ENCODE assay signal across 10 mouse cellular contexts in the genomic region with DNA sequence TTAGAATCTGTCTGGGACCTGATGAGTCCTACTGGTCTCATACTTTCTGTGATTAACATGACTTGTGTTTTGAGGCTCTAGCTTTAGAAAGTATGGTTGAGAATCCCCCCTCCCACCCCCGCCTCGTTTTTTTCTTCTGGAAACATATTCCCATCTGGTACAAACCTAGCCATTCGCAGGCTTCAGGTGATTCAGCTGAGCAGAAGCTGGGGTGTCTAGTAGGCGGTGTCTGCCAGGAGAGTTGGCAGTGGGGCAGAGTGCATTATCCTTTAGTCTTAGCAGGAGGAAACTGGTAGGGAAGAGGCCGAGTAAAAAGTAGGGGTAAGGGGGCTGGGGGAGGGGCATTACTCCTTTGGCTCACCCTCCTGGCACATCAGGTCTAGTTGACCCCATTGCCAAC. TPM values are rescaled to one million over a fixed set of nuclear protein-coding genes. Genes with fewer than 3 reads are reported as not detected.
DNase-seq lines count a peak whose midpoint lies in the region; ATAC-seq and TF ChIP-seq lines count a peak whose summit lies in the region.
"Had no signal": no experiment of that assay in that cellular context is flagged by ENCODE, and none has a peak within 500 bp of the region (broad histone marks: within the 10 kb centered on the region; RNA-seq: fewer than 3 reads in every experiment).

No protein-coding gene starts in this region.

- H3K27me3 ChIP-seq in heart, embryonic 12.5 days (replicated peaks): peaks cover 10% of the 10 kb centered on the region; the same call in 1 of the 2 replicates
- H3K27me3 ChIP-seq in E14TG2a.4 (ENCODE audit: insufficient read depth, low read length): peaks cover 62% of the 10 kb centered on the region
- peaks cover 12% of the 10 kb centered on the region for H3K27me3 ChIP-seq in forebrain, embryonic 16.5 days (replicated peaks; ENCODE audit: control insufficient read depth, insufficient read depth, low read length)
- H3K27me3 ChIP-seq in liver, embryonic 14.5 days (ENCODE audit: control insufficient read depth, insufficient read depth, low read length): peaks cover 35% of the 10 kb centered on the region

- no peak for DNase-seq in heart, adult 18-20 months
- DNase-seq in liver, embryonic 14.5 days (ENCODE audit: low read depth in 3 of 3, low spot score in 3 of 3): no peak
- no peak for DNase-seq in ovary, postnatal 14 days (ENCODE audit: low spot score)
- DNase-seq in gastrocnemius, postnatal 36 days: no peak
- no peak for DNase-seq in testis, postnatal 10 days (ENCODE audit: low spot score)

- no peaks in the 10 kb centered on the region for H3K9me3 ChIP-seq in heart, embryonic 12.5 days (replicated peaks)
- H3K9me3 ChIP-seq in E14TG2a.4 (ENCODE audit: low read length): no peaks in the 10 kb centered on the region
- H3K9me3 ChIP-seq in forebrain, embryonic 16.5 days (ENCODE audit: control insufficient read depth, low read length): no peaks in the 10 kb centered on the region
- H3K9me3 ChIP-seq in liver, embryonic 14.5 days (ENCODE audit: control insufficient read depth, low read length): no peaks in the 10 kb centered on the region

- H3K4me3 ChIP-seq in heart, embryonic 12.5 days: peak overlapping the region; percentile 72
- peak overlapping the region; percentile 83 for H3K4me3 ChIP-seq in E14TG2a.4 (replicated peaks; ENCODE audit: low read length)
- peak overlapping the region; percentile 67; the same call in 1 of the 2 replicates for H3K4me3 ChIP-seq in forebrain, embryonic 16.5 days (replicated peaks; ENCODE audit: low read length)
- no peak overlapping the region for H3K4me3 ChIP-seq in liver, embryonic 14.5 days (ENCODE audit: insufficient read depth in 1 of 2, low read depth in 2 of 2, low read length in 2 of 2)

- H3K4me1 ChIP-seq in heart, embryonic 12.5 days (replicated peaks): peaks cover 23% of the 10 kb centered on the region
- H3K4me1 ChIP-seq in E14TG2a.4 (replicated peaks; ENCODE audit: low read depth, low read length): peaks cover 21% of the 10 kb centered on the region
- peaks cover 18% of the 10 kb centered on the region for H3K4me1 ChIP-seq in forebrain, embryonic 16.5 days (replicated peaks; ENCODE audit: control insufficient read depth, insufficient read depth, low read length)
- peaks cover 0 to 2% of the 10 kb centered on the region in 2 experiments; a peak in 1 of 4 replicates for H3K4me1 ChIP-seq in liver, embryonic 14.5 days (replicated peaks; ENCODE audit: control insufficient read depth in 2 of 2, insufficient read depth in 2 of 2, low read length in 1 of 2)

- TF ChIP-seq EP300 in liver, embryonic 14.5 days (IDR thresholded peaks at IDR 0.05; ENCODE audit: low read depth): no peak

- intact Hi-C loops in gastrocnemius, postnatal 36 days (cut with DNase I): loop anchor here (5.0 to 10.0 kb wide), 2 partner anchors 44 to 62 kb away; partner anchors contain the start of gene Zfp697

- ATAC-seq in heart, embryonic 12.5 days (ENCODE audit: insufficient number of reproducible peaks, low FRiP score): no peak
- no peak for ATAC-seq in forebrain, embryonic 16.5 days
- no peak for ATAC-seq in liver, embryonic 14.5 days (ENCODE audit: insufficient read depth)

- TF ChIP-seq CTCF in E14TG2a.4 (conservative IDR thresholded peaks at IDR 0.05; ENCODE audit: low read length): no peak
- TF ChIP-seq CTCF in liver, embryonic 14.5 days (IDR thresholded peaks at IDR 0.05; ENCODE audit: low read depth): no peak

- H3K9ac ChIP-seq in heart, embryonic 12.5 days: peak overlapping the region; percentile 77
- H3K9ac ChIP-seq in forebrain, embryonic 16.5 days (replicated peaks; ENCODE audit: low read depth, low read length): no peak overlapping the region
- no peak overlapping the region for H3K9ac ChIP-seq in liver, embryonic 14.5 days (replicated peaks)

- 46% methylated on average over 5 of the region's 5 CpGs for WGBS in heart, embryonic 12.5 days
- 36% methylated on average over 5 of the region's 5 CpGs for WGBS in forebrain, embryonic 16.5 days
- WGBS in liver, embryonic 14.5 days (ENCODE audit: insufficient replicate concordance): 41% methylated on average over 5 of the region's 5 CpGs

- no peak overlapping the region for H3K27ac ChIP-seq in heart, embryonic 12.5 days (ENCODE audit: poor library complexity, severe bottlenecking)
- no peak overlapping the region for H3K27ac ChIP-seq in forebrain, embryonic 16.5 days (ENCODE audit: low read length)
- H3K27ac ChIP-seq in liver, embryonic 14.5 days: no peak overlapping the region

- H3K36me3 ChIP-seq in heart, embryonic 12.5 days: peaks cover 8% of the 10 kb centered on the region
- no peaks in the 10 kb centered on the region for H3K36me3 ChIP-seq in E14TG2a.4 (ENCODE audit: insufficient read depth, low read length)
- H3K36me3 ChIP-seq in forebrain, embryonic 16.5 days (ENCODE audit: control insufficient read depth, insufficient read depth): no peaks in the 10 kb centered on the region
- H3K36me3 ChIP-seq in liver, embryonic 14.5 days (replicated peaks; ENCODE audit: control insufficient read depth, insufficient read depth, low read depth): no peaks in the 10 kb centered on the region

- peak overlapping the region; percentile 99 for H3K4me2 ChIP-seq in heart, embryonic 12.5 days
- peak overlapping the region; percentile 79 for H3K4me2 ChIP-seq in forebrain, embryonic 16.5 days (ENCODE audit: low read length)
- H3K4me2 ChIP-seq in liver, embryonic 14.5 days (ENCODE audit: low read depth): peak overlapping the region; percentile 68

RNA-seq across cellular contexts. Expression of gene Gm4450, which starts 30.2 kb away (rescaled TPM):
- not detected in 2 replicates for polyA plus RNA-seq in heart, embryonic 12.5 days (2016; fragmentation: Nextera tagmentation; extraction: Ambion mirVana)
- total RNA-seq in heart, adult 18-20 months (2021): not detected
- polyA plus RNA-seq in forebrain, embryonic 16.5 days (2015; fragmentation: Nextera tagmentation; extraction: Ambion mirVana): not detected in 2 replicates
- not detected in 2 replicates for polyA plus RNA-seq in liver, embryonic 14.5 days (2012; rRNA removed)
- polyA plus RNA-seq in liver, embryonic 14.5 days (2014; fragmentation: Nextera tagmentation; extraction: Ambion mirVana): not detected in 2 replicates
- not detected for total RNA-seq in gastrocnemius, postnatal 36 days (2021)
- total RNA-seq: gastrocnemius, adult 18-20 months had no signal
- polyA plus RNA-seq: brain, embryonic 14.5 days had no signal

RNA-seq across cellular contexts. Expression of gene Zfp697, which starts 44.5 kb away (rescaled TPM):
- polyA plus RNA-seq in heart, embryonic 12.5 days (2016; fragmentation: Nextera tagmentation; extraction: Ambion mirVana): 8.0 and 8.3 TPM in 2 replicates
- total RNA-seq in heart, adult 18-20 months (2021): 1 to 10 TPM; 5.9 to 7.3 TPM
- polyA plus RNA-seq in forebrain, embryonic 16.5 days (2015; fragmentation: Nextera tagmentation; extraction: Ambion mirVana): 14.7 and 18.1 TPM in 2 replicates
- polyA plus RNA-seq in liver, embryonic 14.5 days (2012; rRNA removed): 1.4 and 1.7 TPM in 2 replicates
- polyA plus RNA-seq in liver, embryonic 14.5 days (2014; fragmentation: Nextera tagmentation; extraction: Ambion mirVana): 1.6 and 2.4 TPM in 2 replicates
- under 1 TPM; 0.37 to 0.46 TPM for total RNA-seq in gastrocnemius, postnatal 36 days (2021)

Comparison
In these comparisons a context has a peak if more than half of its experiments do, and no peak if none do; other contexts are left out.
1. H3K4me3 ChIP-seq: peak in heart, embryonic 12.5 days (single experiment), E14TG2a.4 (single experiment) and forebrain, embryonic 16.5 days (single experiment); none in liver, embryonic 14.5 days (0 of 2).
2. Peak in every context shown above with its lines, with median percentiles within 50 percentile points of each other: H3K4me2 ChIP-seq.